Mouse (Mus musculus) thymus, adult 18-20 months (tissue): ENCODE data around the gene 1700028K03Rik.

Source experiments
- DNase-seq, 2 experiments: peaks; one replicate each; pipeline ENCODE4 v3.0.0; 2022; ENCODE audit warnings: mixed read lengths in 2 of 2

The 1700028K03Rik gene

GRCm38 (mm10) chr5:107545927-107546326, 11.4 kb downstream of the 1700028K03Rik start:
- no peak for DNase-seq

- DNase-seq, result no peak
These were observed 13.4 kb downstream of the 1700028K03Rik start for GRCm38 (mm10) chr5:107547955-107548354.

- no peak for DNase-seq
These were observed 13.9 kb downstream of the 1700028K03Rik start for GRCm38 (mm10) chr5:107548444-107548843.

- DNase-seq, result no peak
These were observed 19.8 kb downstream of the 1700028K03Rik start for GRCm38 (mm10) chr5:107554336-107554735.

- no peak for DNase-seq
These were observed 22.5 kb downstream of the 1700028K03Rik start for GRCm38 (mm10) chr5:107556969-107557368.

GRCm38 (mm10) chr5:107569148-107569547, 34.6 kb downstream of the 1700028K03Rik start:
- DNase-seq, result no peak

- DNase-seq, result peak; percentile 81 to 87
These were observed 63.0 kb downstream of the 1700028K03Rik start, which contains the start of the genes Rpap2 and Glmn for GRCm38 (mm10) chr5:107597301-107598077. Rpap2 (plus strand) TSS chr5:107597373. Glmn (minus strand) TSS chr5:107597888.

GRCm38 (mm10) chr5:107598380-107598779, 63.9 kb downstream of the 1700028K03Rik start:
- DNase-seq, result no peak
